Mouse (Mus musculus): ENCODE data around the gene Nme3. TPM values are rescaled to one million over a fixed set of nuclear protein-coding genes. Genes with fewer than 3 reads are reported as not detected.

Gene Nme3
- total RNA-seq, 2 experiments from 2014 or later: 60.0 to 67.5 TPM

GRCm38 (mm10) chr17:24881738-24882440 is 14.4 kb upstream of the Nme3 start:
- no peak for DNase-seq

- DNase-seq: no peak
These were observed 11.9 kb upstream of the Nme3 start for GRCm38 (mm10) chr17:24884391-24884790.

DNA sequence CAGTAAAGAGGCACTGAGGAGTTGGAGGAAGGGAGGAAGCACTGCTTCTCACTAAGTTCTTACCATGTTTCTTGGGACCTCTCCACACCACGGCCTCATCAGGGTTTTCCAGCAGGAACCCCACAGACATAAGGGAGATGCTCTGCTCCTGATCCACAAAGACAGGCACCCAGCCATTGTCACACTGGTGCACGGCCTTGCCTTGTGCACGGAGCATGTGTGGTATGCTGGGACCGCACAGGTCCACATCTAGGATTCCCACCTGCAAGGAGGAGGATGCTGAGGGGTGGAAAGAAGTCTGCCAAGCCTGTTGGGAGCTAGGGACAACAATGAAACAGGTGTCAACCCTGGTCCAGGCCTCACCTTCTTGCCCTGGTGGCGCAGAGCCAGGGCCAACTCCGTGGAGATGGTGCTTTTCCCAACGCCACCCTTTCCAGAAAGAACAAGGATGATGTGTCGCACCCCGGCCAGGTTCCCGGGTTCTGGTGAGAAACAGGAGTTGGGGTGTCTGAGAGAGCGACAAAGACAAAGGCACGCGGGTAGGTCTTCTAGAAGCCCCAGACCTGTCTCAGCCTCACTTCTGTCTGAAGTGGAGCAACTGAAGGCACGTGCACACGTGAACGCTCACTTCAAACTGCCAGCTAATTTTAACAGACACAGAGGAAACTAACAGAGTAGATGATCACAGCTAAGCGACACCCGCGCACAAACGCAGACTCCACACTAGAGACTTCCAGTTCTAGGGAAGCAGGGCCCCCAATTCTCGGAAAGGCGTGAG is 10.8 kb upstream of the Nme3 start:
- DNase-seq: no peak

DNA sequence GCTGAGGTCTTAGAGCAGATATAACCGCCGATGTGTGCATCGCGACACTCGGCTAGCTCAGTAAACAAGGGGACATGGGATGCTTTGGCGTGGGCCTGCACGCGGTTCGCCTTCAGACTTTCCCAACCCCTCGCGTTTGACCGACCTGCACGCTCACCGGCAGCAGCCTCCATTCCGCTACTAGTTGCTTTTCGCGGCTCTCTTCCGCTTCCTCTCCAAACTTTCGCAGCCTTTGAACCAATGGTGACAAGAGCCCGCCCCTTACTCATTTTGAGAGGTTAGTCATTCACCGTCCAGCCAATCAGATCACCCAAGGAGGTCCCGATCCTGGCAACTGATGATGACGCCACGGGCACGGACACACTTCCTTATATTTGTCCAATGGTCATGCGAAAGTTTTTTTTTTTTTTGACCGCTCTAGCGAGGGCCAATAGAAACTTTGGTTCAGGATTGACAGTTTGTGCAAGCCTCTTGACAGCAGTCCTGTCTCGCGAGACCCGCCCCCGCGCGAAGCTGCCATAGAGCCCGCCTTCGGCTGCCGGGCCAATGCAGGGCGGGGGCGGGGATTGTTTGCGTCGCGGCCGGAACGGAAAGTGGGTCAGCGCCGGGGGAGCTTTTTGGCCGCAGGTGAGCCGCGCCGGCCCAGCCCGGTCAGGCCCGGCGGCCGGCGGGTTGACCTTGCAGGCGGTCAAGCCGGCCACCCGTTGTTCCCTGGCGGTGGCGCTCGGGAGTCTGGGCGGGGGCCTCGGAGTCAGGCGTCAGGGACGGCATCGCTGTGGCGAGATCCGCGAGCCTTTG is 10.0 kb upstream of the Nme3 start, which contains the start of the genes Nubp2 and Spsb3:
Gene Nubp2, minus strand, starts transcription at position 216 of the 798 bp plus-strand sequence.
Gene Spsb3, plus strand, starts transcription at position 510 of the 798 bp plus-strand sequence.
- DNase-seq: peak; percentile 96 to 98

DNA sequence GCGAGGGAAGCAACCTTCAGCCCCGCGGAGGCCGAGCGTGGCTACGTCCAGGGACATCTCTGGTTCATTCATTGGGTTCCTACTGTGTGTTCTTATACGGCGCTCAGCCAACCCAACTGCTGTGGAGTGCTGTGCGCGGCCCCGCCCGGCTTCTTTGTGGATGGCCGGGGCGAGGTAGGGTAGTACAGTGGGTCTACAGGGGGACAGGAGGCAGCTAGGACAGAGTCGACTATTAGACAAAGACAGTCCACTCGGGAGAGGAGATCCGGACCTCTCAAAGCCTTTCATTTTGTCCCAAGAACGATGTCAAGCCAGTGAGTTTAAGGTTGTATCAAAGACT is 9.4 kb upstream of the Nme3 start:
- DNase-seq: no peak

DNA sequence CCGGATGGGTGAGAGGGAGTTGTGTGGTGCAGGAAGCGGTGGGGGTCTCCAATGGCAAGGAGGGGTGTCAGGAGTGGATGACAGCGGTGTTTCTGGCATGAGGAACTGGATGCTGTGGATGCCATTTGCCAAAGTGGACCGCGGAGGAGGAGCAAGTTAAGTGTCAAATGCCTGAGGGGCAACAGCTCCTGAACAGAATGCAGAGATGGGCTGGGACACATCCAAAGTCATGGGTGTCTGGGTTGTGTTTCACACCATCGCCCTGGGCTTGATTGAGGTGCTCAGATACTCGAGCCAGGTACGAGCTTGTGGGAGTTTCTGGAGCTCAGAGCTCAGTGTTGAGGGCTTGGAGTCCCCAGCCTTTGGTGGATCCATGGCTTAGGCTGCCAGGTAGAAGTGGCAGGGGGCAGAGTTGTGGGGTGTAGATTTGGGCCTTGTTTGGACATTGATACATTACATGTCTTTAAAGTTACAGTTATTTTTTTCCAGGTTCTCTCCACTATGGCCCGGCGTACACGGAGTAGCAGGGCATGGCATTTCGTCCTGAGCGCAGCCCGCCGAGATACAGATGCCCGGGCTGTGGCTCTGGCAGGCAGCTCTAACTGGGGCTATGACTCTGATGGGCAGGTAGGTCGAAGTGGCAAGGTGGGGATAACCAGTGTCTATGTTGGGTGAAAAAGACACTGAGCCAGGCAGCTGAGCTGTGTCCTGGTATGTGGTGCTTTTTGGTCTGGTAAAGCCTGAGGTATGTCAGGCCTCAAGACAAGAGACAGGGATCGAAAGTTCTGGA is 8.8 kb upstream of the Nme3 start:
- DNase-seq: no peak

DNA sequence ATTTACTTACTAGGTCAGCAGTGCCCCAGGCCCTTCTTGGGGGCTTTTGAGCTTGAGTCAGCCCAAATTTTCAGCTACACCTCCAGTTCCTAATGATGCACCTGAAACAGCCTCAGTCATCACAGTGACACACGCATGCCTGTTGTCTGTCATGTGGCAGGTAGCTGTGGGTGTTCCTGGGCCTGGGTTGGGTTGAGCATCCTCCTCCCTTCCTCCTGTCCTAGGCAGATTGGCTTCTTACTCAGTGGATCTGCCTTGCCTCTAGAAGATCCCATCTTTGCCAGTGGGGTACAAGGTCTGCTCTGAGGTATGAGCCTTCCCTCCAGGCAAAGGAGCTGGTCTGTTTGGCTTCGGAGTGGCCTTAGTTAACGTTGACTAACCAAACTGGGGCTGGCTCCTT is 7.4 kb upstream of the Nme3 start:
- DNase-seq: no peak

DNA sequence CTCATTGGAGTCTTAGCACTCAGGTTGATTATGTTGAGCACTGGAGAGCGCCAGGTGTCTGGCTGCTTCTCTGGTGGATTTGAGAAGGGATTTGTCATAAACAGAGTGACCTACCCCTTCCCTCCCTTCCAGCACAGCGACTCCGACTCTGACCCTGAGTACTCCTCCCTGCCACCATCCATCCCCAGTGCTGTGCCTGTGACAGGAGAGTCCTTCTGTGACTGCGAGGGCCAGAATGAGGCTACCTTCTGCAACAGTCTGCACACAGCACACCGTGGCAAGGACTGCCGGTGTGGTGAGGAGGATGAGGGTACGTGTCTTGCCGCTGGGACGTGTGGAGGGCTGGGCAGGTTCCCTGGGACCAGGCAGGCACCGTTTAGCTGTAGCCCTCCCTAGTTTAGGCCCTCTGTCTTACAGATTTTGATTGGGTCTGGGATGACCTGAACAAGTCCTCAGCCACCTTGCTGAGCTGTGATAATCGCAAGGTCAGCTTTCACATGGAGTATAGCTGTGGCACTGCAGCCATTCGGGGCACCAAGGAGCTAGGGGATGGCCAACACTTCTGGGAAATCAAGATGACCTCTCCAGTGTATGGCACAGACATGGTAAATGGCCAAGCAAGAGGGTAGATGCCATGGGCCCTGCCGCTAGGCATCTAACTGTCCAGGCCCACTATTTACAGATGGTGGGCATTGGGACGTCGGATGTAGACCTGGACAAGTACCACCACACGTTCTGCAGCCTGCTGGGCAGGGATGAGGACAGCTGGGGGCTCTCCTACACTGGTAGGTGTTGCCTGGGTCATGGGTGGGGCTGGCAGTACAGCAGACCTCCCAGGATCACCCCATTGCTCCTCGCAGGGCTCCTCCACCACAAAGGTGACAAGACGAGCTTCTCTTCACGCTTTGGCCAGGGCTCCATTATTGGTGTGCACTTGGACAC is 5.9 kb upstream of the Nme3 start:
- DNase-seq: no peak

DNA sequence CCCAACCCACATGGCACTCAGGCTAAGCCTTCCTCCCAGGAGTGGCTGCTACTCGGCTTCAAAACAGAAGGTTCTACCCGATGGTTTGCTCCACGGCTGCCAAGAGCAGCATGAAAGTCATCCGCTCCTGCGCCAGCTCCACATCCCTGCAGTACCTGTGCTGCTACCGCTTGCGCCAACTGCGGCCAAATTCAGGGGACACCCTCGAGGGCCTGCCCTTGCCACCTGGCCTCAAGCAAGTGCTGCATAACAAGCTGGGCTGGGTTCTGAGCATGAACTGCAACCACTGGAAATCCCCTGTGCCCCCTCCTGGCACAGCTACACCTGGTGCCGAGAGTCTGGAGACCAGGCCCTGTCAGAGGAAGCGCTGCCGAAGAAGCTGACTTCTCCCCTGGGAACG is 5.0 kb upstream of the Nme3 start:
- no peak for DNase-seq

GRCm38 (mm10) chr17:24892785-24893184 is 3.5 kb upstream of the Nme3 start:
- DNase-seq: no peak

- no peak for DNase-seq
These were observed 3.0 kb upstream of the Nme3 start for GRCm38 (mm10) chr17:24893276-24893675.

GRCm38 (mm10) chr17:24894061-24894994 is 2.0 kb upstream of the Nme3 start:
- DNase-seq: no peak

GRCm38 (mm10) chr17:24894995-24895547 is 1.2 kb upstream of the Nme3 start, which contains the start of the genes Eme2 and Mrps34:
Gene Eme2, minus strand, starts transcription at chr17:24895087.
Gene Mrps34, plus strand, starts transcription at chr17:24895116.
- DNase-seq: peak; percentile 83 to 84

GRCm38 (mm10) chr17:24895571-24896240 is 594 bp upstream of the Nme3 start:
- no peak for DNase-seq

DNA sequence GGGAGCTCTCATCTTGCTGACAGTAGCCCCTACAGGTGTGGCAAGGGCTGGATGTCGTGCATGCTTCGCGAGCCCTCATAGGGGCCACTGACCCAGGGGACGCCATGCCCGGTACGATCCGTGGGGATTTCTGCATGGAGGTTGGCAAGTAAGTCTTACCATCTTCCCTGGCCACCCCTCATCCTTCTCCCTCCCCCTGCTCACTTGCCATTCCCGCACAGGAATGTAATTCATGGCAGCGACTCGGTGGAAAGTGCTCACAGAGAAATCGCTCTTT is 631 bp downstream of the Nme3 start:
- DNase-seq: no peak

- no peak for DNase-seq
These were observed 1.3 kb downstream of the Nme3 start for GRCm38 (mm10) chr17:24897600-24897999.

GRCm38 (mm10) chr17:24898041-24898854 is 1.9 kb downstream of the Nme3 start:
- no peak for DNase-seq

- DNase-seq: no peak
These were observed 2.9 kb downstream of the Nme3 start for GRCm38 (mm10) chr17:24899153-24899552.
